Mouse (Mus musculus) A20 (cell line): ENCODE data around the gene Sufu.

ENCODE experiments used
- DNase-seq: peaks from one replicate; pipeline ENCODE4 v3.0.0-alpha.2; 2011; ENCODE audit warnings: low read depth, low spot score

Sufu gene

DNA sequence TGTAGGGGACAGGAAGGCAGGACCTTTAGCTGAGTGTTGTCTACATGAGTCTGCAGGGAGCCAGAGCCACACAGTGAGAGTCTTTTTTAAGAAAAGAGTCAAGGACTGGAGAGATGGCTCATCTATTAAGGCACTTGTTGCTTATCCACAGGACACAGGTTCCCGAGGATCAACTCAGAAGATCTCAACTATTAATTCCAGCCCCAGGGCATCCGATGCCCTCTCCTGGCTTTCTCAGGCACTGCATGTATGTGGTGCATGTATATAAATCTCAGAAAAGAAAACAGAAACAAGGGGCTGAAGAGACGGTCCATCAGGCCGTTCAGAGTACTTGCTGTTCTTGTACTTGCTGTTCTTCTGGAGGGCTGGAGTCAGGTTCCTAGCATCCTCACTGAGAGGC lies 4.7 kb upstream of the Sufu start:
- DNase-seq: peak; percentile 70

DNA sequence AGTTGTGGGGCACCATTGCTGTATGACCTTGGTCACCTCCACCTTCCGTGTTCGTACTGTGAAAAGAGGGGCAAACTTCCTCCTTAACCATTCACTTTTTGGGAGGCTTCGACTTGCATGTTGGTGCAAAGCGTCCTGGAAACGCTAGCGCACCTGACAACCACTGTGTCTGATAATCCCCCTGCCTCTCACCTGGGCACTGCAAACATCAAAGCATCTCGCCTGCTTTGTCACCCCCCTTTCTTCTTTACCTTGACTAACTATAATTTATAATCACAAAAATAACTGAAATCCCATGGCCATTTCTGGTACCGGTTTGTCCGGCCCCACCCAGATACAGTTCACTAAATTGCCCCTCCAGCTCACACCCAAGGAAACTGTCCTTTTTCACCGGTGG lies 2.0 kb upstream of the Sufu start:
- no peak for DNase-seq

DNA sequence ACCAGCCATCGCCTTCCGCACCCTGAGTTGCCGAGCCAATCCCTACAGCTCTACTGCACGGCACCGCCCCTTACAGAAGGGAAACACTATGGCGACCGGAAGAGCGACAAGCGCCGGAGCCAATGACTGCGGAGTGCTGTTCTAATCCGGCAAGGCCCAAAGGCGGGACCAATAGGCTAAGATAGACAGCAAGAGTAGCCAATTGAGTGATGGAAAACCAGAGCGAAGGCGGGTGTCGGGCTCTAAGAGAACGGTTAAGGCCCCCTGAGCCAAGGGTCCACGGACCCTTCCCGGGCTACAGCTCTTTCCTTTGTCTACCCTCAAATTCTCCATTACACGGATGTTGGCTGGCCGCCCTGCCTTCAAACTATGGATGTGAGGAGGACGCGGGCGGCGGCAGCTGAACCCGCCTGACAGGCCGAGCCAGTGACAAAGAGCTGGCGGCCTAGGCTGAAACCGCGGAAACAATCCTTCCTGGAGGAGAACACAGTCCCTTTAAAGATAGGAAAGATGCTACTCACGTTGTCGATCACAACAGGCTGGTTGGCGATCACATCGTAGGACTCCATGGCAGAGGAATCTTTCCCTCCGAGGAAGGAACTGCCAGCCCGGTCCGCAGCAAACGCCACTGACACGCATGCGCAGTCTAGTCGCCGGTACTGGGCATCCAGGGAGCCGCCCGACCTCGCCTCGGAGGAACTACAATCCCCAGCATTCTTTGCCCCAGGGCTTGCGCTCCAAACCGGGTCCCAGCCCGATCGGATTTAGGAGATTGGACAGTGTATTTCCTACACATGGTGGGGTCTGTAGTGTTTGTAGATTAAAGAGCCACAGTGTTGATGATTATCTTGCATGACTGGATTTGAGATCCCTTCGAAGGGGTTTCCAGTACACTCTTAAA lies 1.3 kb upstream of the Sufu start, which contains the start of gene Actr1a:
Gene Actr1a (minus strand): TSS at position 640 of the 901 bp plus-strand sequence.
- peak; percentile 99 for DNase-seq

DNA sequence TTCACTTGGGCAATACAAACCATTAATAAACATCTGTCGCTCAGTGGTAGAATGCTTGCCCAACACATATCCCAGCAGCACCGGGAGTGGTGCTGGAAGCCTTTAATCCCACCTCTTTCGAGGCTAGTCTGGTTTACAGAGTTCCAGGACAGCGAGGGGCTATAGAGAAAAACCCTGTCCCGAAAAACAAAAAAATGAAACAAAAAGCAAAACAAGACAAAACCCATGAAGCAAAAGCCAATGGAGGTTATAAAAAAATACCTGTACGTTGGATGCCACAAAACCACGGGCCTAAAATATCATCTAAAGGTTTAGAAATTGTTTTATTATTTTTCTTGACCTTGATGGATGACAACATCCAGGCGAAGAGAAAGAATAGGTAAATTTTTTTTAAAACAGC lies 587 bp upstream of the Sufu start:
- DNase-seq: no peak

DNA sequence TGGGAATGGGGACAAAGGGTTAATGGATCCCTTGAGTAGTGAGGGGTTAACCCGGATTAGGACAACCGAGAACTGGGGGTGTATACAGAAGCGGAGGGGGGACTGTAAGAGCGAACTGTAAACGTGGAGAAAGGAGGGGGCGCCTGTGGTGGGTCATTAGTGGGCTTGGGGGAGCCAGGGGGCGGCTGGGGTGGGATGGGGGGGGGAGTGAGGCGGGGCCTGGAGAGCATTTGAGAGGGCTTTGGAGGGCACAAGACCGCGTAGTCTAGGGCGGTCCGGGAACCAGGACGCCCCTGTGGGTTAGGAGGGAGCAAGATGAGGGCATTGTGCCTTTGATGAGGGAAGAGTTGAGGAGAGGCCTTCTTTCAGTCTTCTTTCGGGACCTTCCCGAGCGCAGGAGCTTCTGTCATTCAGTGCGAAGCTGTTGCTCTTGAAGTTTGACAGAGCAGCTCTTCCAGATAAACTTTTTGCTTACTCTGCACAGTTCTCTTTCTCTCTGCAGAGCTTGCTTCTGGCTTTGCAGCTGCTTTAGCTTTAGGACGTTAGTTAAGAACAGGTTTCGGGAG lies 823 bp downstream of the Sufu start:
- peak; percentile 57 for DNase-seq

DNA sequence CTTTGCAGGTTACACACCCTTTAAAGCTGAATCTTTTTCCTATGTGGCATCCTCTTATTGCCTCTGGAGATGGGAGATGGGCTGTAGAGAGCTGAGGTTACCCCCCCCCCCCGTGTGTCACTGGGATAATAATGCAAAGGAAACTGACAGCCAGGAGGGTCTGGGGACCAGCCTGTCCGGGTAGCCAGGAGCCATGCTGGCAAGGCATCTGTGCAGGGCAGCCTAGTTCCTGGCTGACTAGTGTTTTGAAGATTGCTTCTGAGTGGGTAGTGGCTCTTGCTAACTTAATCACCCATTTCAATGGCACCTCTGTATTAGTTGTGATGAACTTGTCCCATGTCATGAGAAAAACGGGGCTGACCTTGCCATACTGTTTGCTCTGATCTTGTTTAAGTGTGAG lies 1.7 kb downstream of the Sufu start:
- DNase-seq: no peak

DNA sequence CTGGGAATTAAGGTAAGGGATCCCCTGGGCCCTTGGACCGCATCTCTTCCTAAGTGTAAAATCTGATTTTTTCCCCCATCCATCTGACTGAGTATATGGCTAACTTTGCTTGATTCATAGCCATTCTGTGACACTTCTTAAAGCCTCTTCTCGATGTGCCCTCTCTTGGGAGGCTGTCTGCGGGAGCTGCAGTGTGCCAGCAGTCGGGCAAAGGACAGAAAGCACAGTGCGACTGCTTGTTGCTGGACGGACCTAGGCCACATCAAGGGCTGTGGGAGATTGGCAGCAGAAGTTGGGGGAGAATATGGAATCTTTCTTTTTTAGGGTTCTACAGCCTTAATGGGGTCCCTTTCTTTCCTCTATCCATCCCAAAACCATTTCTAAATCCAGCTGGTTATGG lies 2.7 kb downstream of the Sufu start:
- DNase-seq: no peak

DNA sequence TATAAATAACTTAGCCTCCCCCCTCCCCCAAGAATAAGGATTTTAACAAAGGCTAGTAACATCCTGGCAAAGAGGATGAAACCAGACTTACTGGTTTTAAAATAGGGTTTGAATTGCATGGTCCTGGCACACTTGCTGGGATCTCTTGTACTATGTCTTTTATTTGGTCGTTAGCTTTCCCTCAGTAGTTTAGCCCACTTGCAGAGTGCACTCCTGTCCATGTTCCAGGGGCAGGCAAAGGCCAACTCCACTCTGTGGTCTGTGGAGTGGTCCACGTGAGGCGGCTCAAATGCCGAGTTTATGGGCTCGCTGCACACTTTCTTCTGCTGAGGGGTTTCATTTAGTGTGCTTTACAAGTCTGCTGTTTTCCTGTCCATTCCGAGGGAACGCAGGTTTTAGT lies 3.2 kb downstream of the Sufu start:
- no peak for DNase-seq

DNA sequence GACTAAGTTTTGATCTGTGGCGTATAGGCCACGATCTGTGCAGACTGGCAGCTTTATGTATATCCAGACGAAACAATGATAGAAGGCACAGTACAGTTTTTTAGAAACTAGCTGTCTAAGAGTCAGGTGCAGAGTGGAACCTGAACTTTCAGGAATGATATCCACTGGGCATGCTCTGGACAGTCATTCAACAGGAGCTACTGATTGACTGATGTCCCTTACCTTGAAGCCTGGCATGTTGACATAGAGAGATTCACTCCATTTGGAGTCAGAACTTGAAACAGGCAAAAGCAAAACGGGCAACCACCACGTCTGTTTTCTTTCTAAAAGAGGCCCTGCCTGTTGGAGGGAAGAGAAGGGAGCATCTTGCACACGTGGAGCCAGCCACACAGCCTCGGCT lies 3.9 kb downstream of the Sufu start:
- no peak for DNase-seq

DNA sequence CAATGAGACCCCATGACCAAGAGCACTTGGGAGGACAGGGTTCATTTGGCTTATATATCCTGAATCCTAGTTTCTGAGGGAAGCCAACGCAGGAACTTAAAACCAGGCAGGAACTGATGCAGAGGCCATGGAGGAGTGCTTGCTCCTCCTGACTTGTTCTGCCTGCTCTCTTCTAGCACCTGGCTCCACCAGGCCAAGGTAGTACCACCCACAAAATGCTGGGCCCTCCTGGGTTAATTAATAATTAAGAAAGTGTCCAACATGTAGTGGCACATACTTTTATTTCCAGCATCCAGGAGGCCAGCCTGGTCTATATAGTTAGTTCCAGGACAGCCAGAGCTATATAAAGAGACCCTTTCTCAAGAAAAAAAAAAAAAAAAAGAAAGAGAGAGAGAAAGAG lies 7.3 kb downstream of the Sufu start:
- no peak for DNase-seq

DNA sequence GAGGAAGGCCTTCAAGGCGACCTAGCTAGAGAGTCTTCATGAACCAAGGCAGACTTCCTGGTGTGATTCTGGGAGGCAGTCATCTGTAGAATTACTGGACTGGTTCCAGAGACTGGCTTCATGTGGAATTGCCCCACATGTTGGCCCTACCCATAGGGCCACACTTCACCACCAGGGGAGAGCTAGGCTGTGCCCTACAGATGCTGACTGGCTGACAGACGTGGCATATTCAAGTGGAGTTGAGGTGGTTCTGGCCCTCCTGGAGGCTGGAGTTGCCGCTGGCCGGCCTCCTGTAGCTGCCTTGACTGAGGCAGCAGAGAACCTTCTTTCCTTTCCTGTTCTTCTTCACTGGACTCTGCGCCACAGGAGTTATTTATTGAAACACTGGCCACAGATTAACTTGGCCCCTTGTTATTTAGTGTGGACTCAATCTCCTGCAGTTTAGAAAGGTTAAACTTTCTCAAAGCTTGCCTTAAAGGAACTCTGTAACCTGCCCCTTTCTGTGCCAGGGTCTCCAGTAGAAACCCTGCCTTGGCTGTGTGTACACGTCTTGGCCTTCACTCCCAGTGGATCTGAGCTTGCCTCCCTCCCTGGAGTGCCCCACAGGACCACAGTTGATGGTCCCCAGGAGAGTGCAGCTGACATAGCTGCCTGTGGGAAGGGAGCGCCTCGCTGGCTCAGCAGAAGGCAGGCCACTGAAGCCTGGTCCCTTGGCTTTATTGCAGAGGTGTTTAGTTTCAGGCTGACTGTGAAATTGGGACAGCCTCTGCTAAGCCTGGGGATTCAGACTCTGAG lies 10.1 kb downstream of the Sufu start:
- DNase-seq: no peak

DNA sequence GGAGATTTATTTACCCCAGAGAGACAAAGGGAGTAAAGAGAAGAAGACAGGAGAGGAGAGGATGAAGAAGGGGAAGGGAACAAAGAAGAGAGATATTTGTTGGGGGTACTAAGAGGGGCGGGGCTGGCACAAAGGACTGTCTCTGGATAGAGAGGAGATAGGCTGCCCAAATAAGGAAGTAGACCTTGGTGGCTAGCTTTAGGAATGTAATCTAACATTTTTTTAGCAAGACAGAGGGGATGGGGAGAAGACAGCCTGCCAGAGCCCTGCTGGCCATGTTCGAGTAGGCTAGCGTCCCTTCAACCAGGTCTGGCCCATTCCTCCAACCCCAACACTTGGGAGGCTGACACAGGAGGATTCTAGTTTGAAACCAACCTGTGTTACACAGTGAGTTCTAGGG lies 12.8 kb downstream of the Sufu start:
- peak; percentile 10 for DNase-seq

DNA sequence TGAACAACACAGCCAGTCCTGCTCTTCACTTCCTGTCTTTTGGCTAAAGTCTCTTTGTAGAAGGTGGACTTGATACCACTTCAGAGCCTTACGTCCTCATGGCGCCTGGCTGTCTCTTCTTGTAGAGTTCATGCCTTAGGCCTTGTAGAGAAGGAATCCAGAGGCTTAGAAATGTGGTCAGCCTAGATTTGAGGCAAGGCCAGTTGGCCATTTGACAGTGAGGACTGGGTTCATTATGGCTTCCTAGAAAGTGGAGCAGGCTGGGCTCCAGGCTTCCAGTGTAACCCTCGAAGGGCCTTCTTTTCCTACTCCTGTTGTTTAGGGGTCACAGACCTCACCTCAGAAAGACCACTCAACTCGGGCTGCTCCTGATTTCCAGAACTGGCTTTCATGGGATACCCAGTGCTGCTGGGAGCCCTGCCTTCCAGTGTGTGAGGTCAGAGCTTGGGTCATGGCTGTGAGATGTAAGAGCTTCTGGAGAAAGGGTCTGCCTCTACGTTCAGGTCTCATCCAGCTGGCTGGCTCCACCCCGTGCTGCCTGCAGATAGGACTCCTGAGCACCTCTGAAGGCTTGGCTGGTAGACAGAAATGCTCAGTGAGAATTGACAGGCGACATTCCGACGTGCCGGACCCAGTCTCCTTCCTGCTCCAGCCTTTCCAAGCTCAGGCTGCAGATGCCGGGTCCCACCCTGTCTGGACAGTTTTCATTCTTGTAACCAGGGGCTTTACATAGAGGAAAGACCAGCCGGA lies 15.5 kb downstream of the Sufu start:
- no peak for DNase-seq

DNA sequence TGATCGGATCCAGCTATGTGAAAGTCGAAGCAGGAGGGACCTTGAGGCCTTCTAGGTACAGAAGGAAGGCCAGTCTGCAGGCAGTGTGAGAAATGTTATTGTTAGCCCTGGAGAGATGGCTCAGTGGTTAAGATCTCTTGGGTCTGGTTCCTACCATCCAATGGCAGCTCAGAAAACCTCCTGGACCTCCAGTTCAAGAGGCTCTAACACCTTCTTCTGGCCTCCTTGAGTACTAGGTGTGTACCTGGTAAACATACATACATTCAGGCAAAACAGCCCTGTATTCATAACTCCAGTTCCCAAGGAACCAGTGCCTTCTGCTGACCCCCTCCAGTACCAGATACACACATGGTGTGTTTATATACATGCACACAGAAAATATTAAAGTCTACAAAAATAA lies 17.3 kb downstream of the Sufu start:
- no peak for DNase-seq

DNA sequence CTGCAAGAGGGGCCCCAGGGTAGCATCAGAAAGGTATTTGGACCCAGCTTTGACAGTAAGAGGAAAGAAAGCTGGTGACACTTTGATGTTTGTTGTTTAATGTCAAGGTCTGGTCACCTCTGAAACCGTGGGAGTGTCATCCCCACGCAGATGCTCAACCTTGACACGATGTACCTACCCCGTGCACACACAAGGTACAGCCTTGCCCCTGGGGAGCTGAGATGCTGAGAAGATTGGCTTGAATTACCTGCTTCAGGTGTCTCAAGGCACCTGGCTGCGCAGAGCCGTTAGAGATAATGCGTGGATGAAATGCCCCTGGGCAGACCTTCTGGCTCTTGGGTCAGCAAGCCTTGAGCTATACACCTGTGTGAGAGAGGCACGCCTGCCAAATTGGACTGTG lies 17.8 kb downstream of the Sufu start:
- DNase-seq: no peak

DNA sequence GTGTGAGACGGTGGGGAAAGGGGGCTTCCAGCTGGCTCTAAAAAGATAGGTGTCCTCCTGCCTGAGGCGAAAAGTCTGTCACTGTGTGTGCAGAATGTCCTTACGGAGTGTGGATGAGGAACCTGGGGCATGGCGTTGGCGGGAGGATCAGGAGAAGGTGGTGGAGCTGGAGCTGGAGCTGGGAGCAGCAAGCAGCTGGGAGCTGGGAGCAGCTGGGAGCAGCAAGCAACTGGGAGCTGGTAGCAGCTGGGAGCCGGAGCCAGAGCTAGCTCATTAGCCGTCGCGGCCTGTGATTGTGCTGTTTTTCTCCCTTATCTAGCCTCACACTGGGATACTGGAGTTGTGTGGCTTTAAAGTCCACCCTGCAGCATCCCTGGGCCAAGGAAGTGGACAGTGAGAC lies 19.6 kb downstream of the Sufu start:
- DNase-seq: no peak

DNA sequence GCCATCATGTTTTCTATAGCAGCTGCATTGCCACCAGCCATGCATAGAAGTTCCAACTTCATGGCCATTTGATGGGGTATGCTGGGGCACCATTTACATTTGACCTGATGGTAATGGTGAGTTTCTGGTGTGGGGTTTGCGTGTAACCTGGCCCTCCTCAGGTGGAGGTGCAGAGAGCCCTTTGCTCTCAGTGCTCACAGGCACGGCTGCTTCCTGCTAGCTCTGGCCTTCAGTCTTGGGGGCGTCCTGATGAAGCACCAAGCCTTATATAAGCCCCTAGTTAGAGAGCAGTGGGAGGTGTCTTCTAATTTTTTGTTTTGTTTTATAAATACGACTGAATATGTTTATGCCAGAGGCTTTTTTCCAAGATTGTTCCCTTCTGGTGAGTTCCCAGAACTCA lies 21.4 kb downstream of the Sufu start:
- DNase-seq: no peak

DNA sequence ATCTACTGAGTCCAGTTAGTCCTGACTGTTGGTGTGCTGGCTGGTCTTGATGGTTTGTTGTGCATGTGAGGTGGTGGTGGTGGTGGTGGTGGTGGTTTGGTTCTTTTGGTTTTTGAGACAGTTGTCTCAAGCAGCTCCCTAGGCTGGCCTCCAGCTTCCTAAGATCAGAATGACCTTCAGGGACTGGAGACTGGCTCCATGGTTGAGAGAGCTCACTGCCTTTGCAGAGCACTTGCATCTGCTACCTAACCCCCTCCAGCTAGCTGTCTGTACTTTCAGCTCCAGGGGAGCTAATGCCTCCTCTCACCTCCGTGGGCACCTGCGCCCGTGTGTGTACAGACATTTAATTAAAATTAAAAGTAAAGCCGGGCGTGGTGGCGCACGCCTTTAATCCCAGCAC lies 23.7 kb downstream of the Sufu start:
- DNase-seq: no peak

DNA sequence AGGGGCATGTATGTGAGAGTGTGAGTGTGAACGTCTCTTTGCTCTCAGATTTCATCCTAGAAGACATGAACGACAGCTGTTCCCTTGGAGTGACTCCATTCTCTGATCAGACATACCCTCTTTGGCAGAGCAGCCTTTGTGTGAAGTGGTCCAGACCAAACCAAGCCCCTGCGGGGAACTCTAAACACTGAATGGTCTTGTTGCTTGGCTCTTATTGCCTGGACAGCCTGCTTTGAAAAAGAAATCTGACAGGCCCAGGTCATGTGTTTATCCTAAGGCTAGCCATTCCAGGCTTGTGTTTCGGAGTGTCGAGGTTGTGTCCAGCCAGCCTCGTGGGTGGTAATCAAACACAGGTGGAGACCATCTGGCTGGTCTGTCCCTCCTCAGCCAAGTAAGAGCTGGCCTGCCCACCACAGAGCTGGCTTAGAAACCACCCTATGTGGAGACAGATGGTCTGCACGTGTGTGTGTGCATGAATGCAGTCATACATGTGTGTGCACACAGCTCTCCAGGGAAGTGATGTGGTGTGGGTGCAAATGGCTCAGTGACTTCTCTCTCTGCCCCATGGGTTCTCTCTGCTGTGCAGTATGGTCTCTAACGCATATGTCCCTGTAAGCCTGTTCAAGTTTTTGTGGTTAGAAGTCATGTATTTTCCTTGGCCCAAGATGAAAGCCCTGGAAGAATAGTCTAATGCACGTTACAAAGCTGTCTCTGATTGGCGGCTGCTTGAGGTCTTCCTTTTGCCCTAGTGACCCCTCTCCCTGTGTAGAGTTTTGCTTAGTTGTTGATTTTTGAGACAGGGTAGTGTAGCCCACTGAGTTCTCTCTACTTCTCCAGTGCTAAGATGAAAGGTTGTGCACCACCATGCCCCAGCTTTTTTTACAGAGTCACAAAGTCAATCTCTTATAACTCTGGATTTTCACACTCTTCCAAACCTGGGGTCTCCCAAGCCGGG lies 26.0 kb downstream of the Sufu start:
- DNase-seq: no peak

DNA sequence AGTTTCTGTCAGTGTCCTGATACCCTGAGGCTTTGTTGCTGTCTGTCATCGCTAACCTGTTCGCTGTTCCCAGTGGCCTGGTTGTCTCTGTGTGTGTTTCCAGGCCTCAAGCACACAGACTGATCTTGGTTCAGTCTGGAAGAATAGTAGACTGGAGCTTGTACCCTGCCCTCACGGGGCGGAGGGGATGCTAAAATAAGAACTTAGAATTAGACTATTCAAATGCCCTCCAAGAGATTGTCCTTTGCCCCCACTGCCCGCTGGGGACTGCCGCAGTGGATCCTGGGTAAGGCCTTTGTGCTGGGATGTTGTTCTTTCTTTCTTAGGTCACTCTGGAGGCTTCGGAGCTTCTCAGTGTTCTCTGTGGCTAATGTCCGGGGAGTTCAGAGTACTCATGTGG lies 28.6 kb downstream of the Sufu start:
- no peak for DNase-seq

DNA sequence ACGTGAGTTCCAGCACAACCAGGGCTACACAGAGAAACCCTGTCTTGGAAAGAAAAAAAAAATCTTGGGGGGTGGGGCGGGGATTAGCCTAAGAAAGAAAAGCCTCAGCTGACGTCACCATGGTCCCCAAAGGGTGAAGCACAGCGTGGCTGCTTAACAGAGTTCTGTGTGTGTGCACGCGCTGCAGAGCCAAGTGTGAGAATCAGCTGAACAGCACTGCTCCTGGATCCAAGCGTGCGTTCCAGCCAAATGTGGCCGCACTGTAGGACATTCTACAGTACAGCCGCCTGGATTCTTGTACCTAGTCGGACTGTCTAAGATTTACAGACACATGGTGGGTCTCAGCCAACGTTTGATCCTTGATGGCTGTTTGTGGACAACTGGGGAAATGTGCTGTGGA lies 29.8 kb downstream of the Sufu start:
- DNase-seq: no peak
